Mouse (Mus musculus): ENCODE results near the gene Hlcs. TPM values are rescaled to one million over a fixed set of nuclear protein-coding genes. Genes with fewer than 3 reads are reported as not detected.

The Hlcs gene
- polyA plus RNA-seq, 1 experiment from 2014 or later = 8.4 TPM

DNA sequence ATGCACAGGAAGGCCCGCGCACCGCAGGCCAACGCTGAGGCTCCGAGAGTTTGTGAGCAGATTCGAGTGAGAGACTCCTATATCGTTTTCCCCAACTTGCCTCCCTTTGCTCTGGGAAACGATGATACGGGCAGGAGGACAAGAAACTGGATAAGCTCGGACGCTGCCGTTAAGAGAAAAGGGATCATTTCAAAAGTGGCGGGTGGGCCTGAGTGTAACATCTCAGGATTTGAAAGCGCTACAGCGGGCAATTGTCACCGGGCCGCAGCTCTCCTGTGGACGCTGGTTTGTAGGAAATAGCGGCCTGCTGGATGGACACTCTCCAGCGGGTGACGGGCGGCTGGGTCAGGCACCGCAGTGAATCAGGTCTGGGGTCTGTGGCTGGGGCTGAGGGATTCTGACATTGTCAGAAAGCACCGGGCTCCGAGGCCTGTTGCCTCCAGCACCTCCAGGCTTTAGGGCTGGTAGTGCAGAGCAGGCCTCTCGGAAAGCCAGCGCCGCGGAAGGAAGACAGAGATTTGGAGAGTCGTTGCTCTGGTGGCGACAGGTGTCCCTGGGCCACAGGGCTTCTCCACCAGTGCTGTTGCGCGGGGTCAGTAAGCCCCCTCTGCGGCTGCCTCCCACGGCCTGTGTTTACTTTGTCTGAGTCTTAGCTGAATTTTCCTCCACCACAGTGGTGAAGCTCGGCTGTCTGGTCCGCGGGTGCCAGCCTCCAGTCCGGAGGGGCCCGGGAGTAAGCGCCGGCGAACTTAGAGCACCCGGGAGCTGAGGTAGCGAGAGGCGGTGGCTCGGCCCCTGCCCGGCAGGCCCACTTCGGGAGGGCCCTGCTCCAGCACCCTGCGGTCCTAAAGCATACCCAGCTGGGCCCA, 226.4 kb downstream of the Hlcs start:
- H3K36me3 ChIP-seq (ENCODE audit: control insufficient read depth, insufficient read depth, low read length) = no peaks in the 10 kb centered on the region
- under 1% methylated on average over 50 of the region's 50 CpGs for WGBS
- no peak overlapping the region for H3K27ac ChIP-seq (replicated peaks; ENCODE audit: low read depth, low read length)
- H3K9me3 ChIP-seq (ENCODE audit: control insufficient read depth, low read length) = no peaks in the 10 kb centered on the region
- peak overlapping the region; percentile 26 for H3K4me3 ChIP-seq (ENCODE audit: low read depth, low read length)
- no peak for ATAC-seq (ENCODE audit: insufficient number of reproducible peaks, low FRiP score, low TSS enrichment, low read depth)
- H3K4me2 ChIP-seq (ENCODE audit: low read depth, severe bottlenecking) = peak overlapping the region; percentile 16
- peak; percentile 74 for DNase-seq (ENCODE audit: low spot score)
- H3K4me1 ChIP-seq (ENCODE audit: control insufficient read depth, insufficient read depth, low read length) = peaks cover 15% of the 10 kb centered on the region; the same call in 1 of the 2 replicates
- peak overlapping the region; percentile 28; the same call in 1 of the 2 replicates for H3K9ac ChIP-seq (ENCODE audit: low read length)
- peaks cover 90% of the 10 kb centered on the region for H3K27me3 ChIP-seq (ENCODE audit: control insufficient read depth, insufficient read depth, low read length)

GRCm38 (mm10) chr16:94085603-94086285, 227.6 kb downstream of the Hlcs start:
- Histone ChIP-seq H3K9me3 (ENCODE audit: control insufficient read depth, low read length) (no peaks in the 10 kb centered on the region), H3K9ac (ENCODE audit: low read length) (peak overlapping the region; percentile 45; the same call in 1 of the 2 replicates), H3K4me1 (ENCODE audit: control insufficient read depth, insufficient read depth, low read length) (peaks cover 15% of the 10 kb centered on the region; the same call in 1 of the 2 replicates), H3K36me3 (ENCODE audit: control insufficient read depth, insufficient read depth, low read length) (no peaks in the 10 kb centered on the region), H3K4me3 (ENCODE audit: low read depth, low read length) (peak overlapping the region; percentile 32), H3K27me3 (ENCODE audit: control insufficient read depth, insufficient read depth, low read length) (peaks cover 89% of the 10 kb centered on the region), H3K4me2 (ENCODE audit: low read depth, severe bottlenecking) (peak overlapping the region; percentile 36), H3K27ac (replicated peaks; ENCODE audit: low read depth, low read length) (no peak overlapping the region)
- under 1% methylated on average over 57 of the region's 57 CpGs for WGBS
- ATAC-seq (ENCODE audit: insufficient number of reproducible peaks, low FRiP score, low TSS enrichment, low read depth) (no peak), DNase-seq (ENCODE audit: low spot score) (peak; percentile 70)

DNA sequence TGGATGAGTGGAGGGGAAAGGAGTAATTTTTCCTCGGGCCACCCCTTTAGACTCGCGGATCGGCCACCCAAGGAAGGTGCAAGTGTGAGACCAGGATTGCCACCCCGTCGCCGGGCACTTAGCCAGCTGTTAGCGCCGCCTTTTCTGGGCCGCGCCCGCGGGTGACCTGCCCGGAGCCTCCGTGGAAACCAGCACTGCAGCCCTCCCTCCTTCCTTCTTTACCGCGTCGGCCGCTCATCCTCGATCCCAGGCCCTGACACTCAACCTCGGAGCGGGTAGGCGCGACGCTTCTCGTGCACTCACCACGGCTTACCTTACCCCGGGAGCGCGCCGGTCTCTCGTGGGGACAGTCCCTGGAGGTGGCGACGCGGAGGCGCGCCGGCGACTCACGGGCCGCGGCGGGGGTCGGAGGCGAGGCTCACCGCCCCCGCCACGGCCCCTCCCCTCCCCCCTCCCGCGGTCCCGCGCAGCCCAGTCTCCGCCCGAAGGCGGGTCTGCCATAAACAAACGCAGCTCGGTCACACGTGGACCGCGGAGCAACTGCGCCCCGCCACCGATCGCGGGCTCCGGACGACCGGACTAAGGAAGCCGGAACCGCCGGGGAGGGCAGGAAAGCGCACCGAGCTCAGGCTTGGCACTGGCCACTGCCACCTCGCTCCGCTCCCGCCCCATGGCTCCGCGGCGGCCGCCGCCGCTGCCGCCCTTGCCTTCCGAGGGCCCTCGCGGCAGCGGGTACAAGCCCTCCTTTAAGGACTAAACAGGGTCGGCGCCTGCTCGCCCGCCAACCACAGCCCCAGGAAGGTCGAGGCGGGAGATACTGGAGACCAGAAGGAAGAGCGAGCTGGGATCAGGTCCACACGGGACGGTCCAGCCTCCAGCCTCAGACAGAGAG, 228.4 kb downstream of the Hlcs start, which contains the start of gene Sim2:
Gene Sim2 (plus strand): TSS at position 221 of the 892 bp plus-strand sequence.
- ATAC-seq (ENCODE audit: insufficient number of reproducible peaks, low FRiP score, low TSS enrichment, low read depth) (no peak), DNase-seq (ENCODE audit: low spot score) (peak; percentile 55)
- under 1% methylated on average over 88 of the region's 96 CpGs for WGBS
- peak within 1 kb of the TSS; percentile 45 for H3K9ac ChIP-seq (ENCODE audit: low read length)
- H3K36me3 ChIP-seq (ENCODE audit: control insufficient read depth, insufficient read depth, low read length) = no peaks in the 10 kb centered on the region
- peak within 1 kb of the TSS; percentile 32 for H3K4me3 ChIP-seq (ENCODE audit: low read depth, low read length)
- peaks cover 89% of the 10 kb centered on the region for H3K27me3 ChIP-seq (ENCODE audit: control insufficient read depth, insufficient read depth, low read length)
- no peak within 1 kb of the TSS for H3K27ac ChIP-seq (replicated peaks; ENCODE audit: low read depth, low read length)
- peaks cover 15% of the 10 kb centered on the region; the same call in 1 of the 2 replicates for H3K4me1 ChIP-seq (ENCODE audit: control insufficient read depth, insufficient read depth, low read length)
- H3K9me3 ChIP-seq (ENCODE audit: control insufficient read depth, low read length) = no peaks in the 10 kb centered on the region
- H3K4me2 ChIP-seq (ENCODE audit: low read depth, severe bottlenecking) = peak within 1 kb of the TSS; percentile 36

- Histone ChIP-seq H3K9me3 (ENCODE audit: control insufficient read depth, low read length) (no peaks in the 10 kb centered on the region), H3K4me2 (ENCODE audit: low read depth, severe bottlenecking) (peak overlapping the region; percentile 13), H3K9ac (ENCODE audit: low read length) (no peak overlapping the region), H3K27ac (replicated peaks; ENCODE audit: low read depth, low read length) (no peak overlapping the region), H3K27me3 (ENCODE audit: control insufficient read depth, insufficient read depth, low read length) (peaks cover 89% of the 10 kb centered on the region), H3K4me1 (ENCODE audit: control insufficient read depth, insufficient read depth, low read length) (peaks cover 16% of the 10 kb centered on the region), H3K4me3 (ENCODE audit: low read depth, low read length) (peak overlapping the region; percentile 32), H3K36me3 (ENCODE audit: control insufficient read depth, insufficient read depth, low read length) (no peaks in the 10 kb centered on the region)
- ATAC-seq (ENCODE audit: insufficient number of reproducible peaks, low FRiP score, low TSS enrichment, low read depth) = no peak
- WGBS = under 1% methylated on average over 41 of the region's 41 CpGs
- peak; percentile 73 for DNase-seq (ENCODE audit: low spot score)
Observed at GRCm38 (mm10) chr16:94083848-94084525, 229.4 kb downstream of the Hlcs start.

DNA sequence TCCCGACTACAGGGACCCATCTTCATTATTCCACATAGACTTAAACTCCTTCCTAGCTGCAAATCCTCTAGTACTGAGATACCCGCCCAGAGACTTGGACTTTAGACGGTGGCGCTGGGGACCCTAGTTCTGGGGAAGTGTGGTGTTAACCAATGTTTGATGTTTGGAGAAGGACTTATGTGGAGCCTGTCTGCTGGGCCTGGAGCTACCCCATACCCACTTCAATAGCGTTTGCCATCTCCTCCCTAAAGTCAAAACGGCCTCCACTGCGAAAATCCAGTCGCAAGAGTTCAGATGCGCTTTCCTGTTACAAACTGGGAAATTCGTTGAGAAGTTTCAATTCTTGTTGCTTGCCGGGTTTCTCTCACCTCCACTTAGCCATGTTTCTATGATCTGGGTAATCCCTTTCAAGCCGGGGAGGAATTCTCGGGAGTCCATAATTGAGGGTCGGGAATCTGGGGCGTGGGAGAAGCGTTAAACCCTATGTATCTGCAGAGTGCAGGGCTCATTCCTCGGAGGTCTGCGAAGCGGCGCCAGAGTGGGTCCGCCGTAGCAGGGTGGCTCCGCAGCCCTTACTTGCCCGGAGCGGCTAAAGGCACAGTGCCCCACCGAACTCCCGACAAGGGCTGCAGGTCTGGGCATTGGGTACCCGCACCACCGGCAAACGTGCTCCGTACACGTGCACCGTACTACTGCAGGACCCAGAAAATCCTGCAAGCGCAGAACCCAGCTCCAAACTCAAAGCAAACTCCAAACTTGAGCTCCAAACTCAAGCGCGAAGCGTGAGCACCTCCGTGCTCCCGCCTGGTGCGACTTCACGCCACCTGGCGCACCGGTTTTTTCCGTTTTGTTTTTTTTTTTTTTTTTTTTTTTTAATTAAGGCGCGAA, 230.2 kb downstream of the Hlcs start:
- Histone ChIP-seq H3K4me3 (ENCODE audit: low read depth, low read length) (0 out of 2 replicates have a peak overlapping the region, but pooled peaks have one; percentile 5), H3K4me2 (ENCODE audit: low read depth, severe bottlenecking) (peak overlapping the region; percentile 13), H3K27me3 (ENCODE audit: control insufficient read depth, insufficient read depth, low read length) (peaks cover 92% of the 10 kb centered on the region), H3K36me3 (ENCODE audit: control insufficient read depth, insufficient read depth, low read length) (no peaks in the 10 kb centered on the region), H3K9me3 (ENCODE audit: control insufficient read depth, low read length) (no peaks in the 10 kb centered on the region), H3K27ac (replicated peaks; ENCODE audit: low read depth, low read length) (no peak overlapping the region), H3K4me1 (ENCODE audit: control insufficient read depth, insufficient read depth, low read length) (peaks cover 18% of the 10 kb centered on the region), H3K9ac (ENCODE audit: low read length) (no peak overlapping the region)
- ATAC-seq (ENCODE audit: insufficient number of reproducible peaks, low FRiP score, low TSS enrichment, low read depth) (no peak), DNase-seq (ENCODE audit: low spot score) (peak; percentile 70)
- under 1% methylated on average over 46 of the region's 46 CpGs for WGBS

DNA sequence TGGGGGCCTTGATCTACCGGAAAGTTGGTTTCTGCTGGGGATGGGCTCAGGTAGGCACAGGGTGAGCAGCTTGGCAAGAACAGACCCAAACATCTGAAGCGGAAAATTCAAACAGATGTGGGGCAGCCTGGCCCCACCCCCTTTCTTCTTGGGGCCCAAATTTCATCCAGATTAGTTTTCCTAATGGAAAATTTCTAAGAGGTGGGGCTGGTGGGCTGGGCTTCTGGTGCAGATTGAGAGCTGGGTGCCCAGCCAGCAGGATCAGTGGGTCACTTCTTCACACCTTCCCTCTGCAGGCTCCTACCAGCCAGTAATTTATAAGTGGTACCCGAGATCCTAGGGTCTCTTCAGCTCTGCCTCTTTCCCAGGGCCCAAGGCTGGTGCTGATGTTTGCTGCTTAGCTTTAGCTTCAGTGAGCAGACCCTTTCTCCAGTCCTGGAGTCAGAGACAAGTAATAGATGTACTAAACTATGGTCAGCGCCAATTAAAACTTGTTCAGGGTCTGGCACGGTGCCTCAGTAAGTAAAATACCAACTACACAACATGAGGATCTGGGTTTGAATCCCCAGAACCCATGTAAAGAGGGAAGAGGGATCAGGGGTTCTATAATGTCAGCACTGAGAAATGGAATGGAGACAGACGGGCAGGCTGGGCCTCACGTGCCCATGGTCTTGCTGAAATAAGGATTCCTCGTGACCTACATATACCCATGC, 231.2 kb downstream of the Hlcs start:
- no peaks in the 10 kb centered on the region for H3K9me3 ChIP-seq (ENCODE audit: control insufficient read depth, low read length)
- no peak overlapping the region for H3K27ac ChIP-seq (replicated peaks; ENCODE audit: low read depth, low read length)
- ATAC-seq (ENCODE audit: insufficient number of reproducible peaks, low FRiP score, low TSS enrichment, low read depth) = no peak
- no peak for DNase-seq (ENCODE audit: low spot score)
- no peak overlapping the region for H3K4me2 ChIP-seq (ENCODE audit: low read depth, severe bottlenecking)
- WGBS = 4% methylated on average over 8 of the region's 8 CpGs
- no peak overlapping the region for H3K9ac ChIP-seq (ENCODE audit: low read length)
- no peak overlapping the region for H3K4me3 ChIP-seq (ENCODE audit: low read depth, low read length)
- no peaks in the 10 kb centered on the region for H3K36me3 ChIP-seq (ENCODE audit: control insufficient read depth, insufficient read depth, low read length)
- H3K4me1 ChIP-seq (ENCODE audit: control insufficient read depth, insufficient read depth, low read length) = peaks cover 15% of the 10 kb centered on the region
- H3K27me3 ChIP-seq (ENCODE audit: control insufficient read depth, insufficient read depth, low read length) = peaks cover 92% of the 10 kb centered on the region

- ATAC-seq (ENCODE audit: insufficient number of reproducible peaks, low FRiP score, low TSS enrichment, low read depth) (no peak), DNase-seq (ENCODE audit: low spot score) (no peak)
- Histone ChIP-seq H3K4me2 (ENCODE audit: low read depth, severe bottlenecking) (no peak overlapping the region), H3K9me3 (ENCODE audit: control insufficient read depth, low read length) (no peaks in the 10 kb centered on the region), H3K4me3 (ENCODE audit: low read depth, low read length) (no peak overlapping the region), H3K9ac (ENCODE audit: low read length) (no peak overlapping the region), H3K4me1 (ENCODE audit: control insufficient read depth, insufficient read depth, low read length) (peaks cover 14% of the 10 kb centered on the region), H3K27ac (replicated peaks; ENCODE audit: low read depth, low read length) (no peak overlapping the region), H3K27me3 (ENCODE audit: control insufficient read depth, insufficient read depth, low read length) (peaks cover 92% of the 10 kb centered on the region), H3K36me3 (ENCODE audit: control insufficient read depth, insufficient read depth, low read length) (no peaks in the 10 kb centered on the region)
- 17% methylated on average over 5 of the region's 5 CpGs for WGBS
Observed at GRCm38 (mm10) chr16:94081596-94081995, 231.8 kb downstream of the Hlcs start.
